Mouse (Mus musculus) bone marrow, adult 2 months (tissue): ENCODE measurements around the gene Tspan2. TPM values are rescaled to one million over a fixed set of nuclear protein-coding genes. Genes with fewer than 3 reads are reported as not detected.
A peak's percentile ranks its signal among the peaks of the same experiment; 100 is the strongest.

Source experiments
- H3K27ac ChIP-seq: fragments of 200-500 bp; 2 replicates; pipeline ENCODE4 v1.5.1; 2012; ENCODE audit warnings: low read depth, mild to moderate bottlenecking, control low read depth, inconsistent platforms, low read length; ENCODE audit not compliant: control insufficient read depth, poor library complexity, insufficient read depth
- H3K4me1 ChIP-seq: fragments of 200-500 bp; 2 replicates; pipeline ENCODE4 v1.6.1; 2011; ENCODE audit warnings: low read length; ENCODE audit not compliant: control insufficient read depth, insufficient read depth
- H3K4me3 ChIP-seq: fragments of 200-500 bp; replicated peaks from 2 replicates; pipeline ENCODE3; 2011; ENCODE audit warnings: mild to moderate bottlenecking, low read depth, low read length, control low read depth; ENCODE audit not compliant: control insufficient read depth
- CTCF ChIP-seq: fragments of 200-500 bp; IDR thresholded peaks from 2 replicates; pipeline ENCODE4 v1.5.1; 2011; ENCODE audit warnings: low read length, control low read depth; ENCODE audit not compliant: control insufficient read depth, insufficient read depth
- POLR2A ChIP-seq: fragments of 200-500 bp; IDR thresholded peaks from 2 replicates; pipeline ENCODE4 v1.6.1; 2011; ENCODE audit warnings: low read depth, mild to moderate bottlenecking, control low read depth, low read length, borderline replicate concordance; ENCODE audit not compliant: control insufficient read depth
- WGBS: fragments of 180-500 bp; shearing (Covaris S2); methylation state at CpG from one replicate; pipeline ENCODE4 v1.1.7; 2018; 5-methylcytosine and 5-hydroxymethylcytosine counted together
- polyA plus RNA-seq: library from polyadenylated mRNA; stranded (reverse); fragments of >200 nt; gene quantifications from 2 replicates; pipeline ENCODE4 v1.2.4, GENCODE M21; 2011; ENCODE audit warnings: low replicate concordance; ENCODE audit not compliant: missing spikeins, insufficient read depth, insufficient read length

The Tspan2 gene
- polyA plus RNA-seq, 1 experiment: 6.6 TPM

- H3K27ac ChIP-seq: no peak overlapping the region
- no peak overlapping the region for H3K4me3 ChIP-seq
- H3K4me1 ChIP-seq: no peaks in the 10 kb centered on the region
- 74% methylated on average over 9 of the region's 9 CpGs for WGBS
- TF ChIP-seq POLR2A: no peak
- no peak for TF ChIP-seq CTCF
Measured at GRCm38 (mm10) chr3:102708599-102708998, 25.7 kb upstream of the Tspan2 start.

DNA sequence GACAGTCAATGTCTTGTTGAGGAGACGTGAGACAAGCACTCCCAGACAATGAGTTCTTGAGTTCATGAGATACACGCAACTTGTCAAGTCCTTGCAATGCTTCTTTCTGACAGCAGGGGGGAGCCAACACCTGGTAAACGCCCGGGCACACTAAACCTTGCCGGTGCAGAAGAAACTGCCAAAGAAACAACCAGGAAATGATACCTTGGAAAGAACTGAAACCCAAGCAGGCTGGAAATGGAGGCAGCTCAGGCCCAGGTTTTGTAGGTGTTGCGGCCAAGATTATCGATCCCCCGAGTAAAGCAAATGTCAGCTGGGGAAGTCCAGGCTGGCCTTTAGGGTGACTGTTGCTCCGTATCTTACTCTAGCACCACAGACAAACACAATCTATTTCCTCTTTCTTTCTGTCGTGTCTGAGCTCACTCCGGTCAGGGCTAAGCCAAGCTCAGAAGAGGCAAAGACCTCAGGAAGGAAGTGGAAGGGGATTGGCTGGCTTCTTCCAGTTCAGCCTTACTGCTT is 19.2 kb upstream of the Tspan2 start:
- H3K4me3 ChIP-seq: peak overlapping the region; percentile 74
- TF ChIP-seq POLR2A: peak; percentile 19; the same call in 1 of the 2 replicates
- TF ChIP-seq CTCF: peak; percentile 80
- peaks cover 1% of the 10 kb centered on the region for H3K4me1 ChIP-seq
- peak overlapping the region; percentile 91 for H3K27ac ChIP-seq
- WGBS: 1% methylated on average over 11 of the region's 11 CpGs

DNA sequence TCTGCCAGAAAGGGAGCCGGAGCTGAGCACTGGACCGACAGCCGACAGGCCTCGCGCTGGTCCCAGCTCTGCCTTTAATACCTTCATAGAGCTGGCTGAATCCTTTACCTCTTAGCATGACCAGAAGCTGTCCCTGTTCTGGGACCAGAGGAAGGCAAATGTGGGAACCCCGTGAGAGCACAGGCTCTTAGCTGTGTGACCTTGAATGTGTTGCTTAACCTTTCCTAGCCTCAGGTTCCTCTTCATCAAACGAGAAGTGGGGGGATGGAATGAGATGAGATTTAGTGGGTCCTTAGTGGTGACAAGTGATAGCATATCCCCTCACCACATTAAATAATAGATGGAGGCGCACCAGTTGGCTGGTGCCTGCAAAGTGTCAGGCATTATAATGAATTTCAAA is 18.5 kb upstream of the Tspan2 start:
- WGBS: 64% methylated on average over 8 of the region's 8 CpGs

GRCm38 (mm10) chr3:102717586-102718285 is 16.6 kb upstream of the Tspan2 start:
- Histone ChIP-seq H3K4me1 (peaks cover 1% of the 10 kb centered on the region), H3K4me3 (no peak overlapping the region), H3K27ac (no peak overlapping the region)
- TF ChIP-seq POLR2A (no peak), CTCF (no peak)
- WGBS: 85% methylated on average over 3 of the region's 3 CpGs

More for the DNA sequence above, 18.5 kb upstream of the Tspan2 start:
- Histone ChIP-seq H3K4me1 (peaks cover 1% of the 10 kb centered on the region), H3K4me3 (no peak overlapping the region), H3K27ac (peak overlapping the region; percentile 81)
- TF ChIP-seq CTCF: no peak
- no peak for TF ChIP-seq POLR2A

DNA sequence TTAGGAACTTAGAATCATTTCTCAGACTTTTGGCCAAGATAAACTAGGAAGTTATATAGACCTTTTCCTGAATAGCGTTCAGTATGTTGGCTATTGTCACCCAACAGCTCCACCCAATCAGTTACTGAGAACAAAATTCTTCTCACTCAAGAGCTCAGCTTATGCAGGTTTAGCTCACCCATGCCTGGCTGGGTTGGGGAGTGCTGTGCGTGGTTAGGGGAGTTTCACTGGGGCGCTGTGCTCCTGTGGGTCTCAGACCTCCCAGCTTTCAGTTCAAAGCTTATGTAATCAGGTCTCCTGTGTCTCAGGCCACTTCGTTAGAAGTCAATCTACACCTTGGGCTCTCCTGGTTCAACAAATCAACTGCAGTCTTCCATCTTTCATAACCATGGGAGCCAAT is 11.2 kb upstream of the Tspan2 start:
- Histone ChIP-seq H3K4me1 (peaks cover 6% of the 10 kb centered on the region), H3K4me3 (no peak overlapping the region), H3K27ac (no peak overlapping the region)
- TF ChIP-seq CTCF: no peak
- no peak for TF ChIP-seq POLR2A
- WGBS: 23% methylated on average over 4 of the region's 4 CpGs

DNA sequence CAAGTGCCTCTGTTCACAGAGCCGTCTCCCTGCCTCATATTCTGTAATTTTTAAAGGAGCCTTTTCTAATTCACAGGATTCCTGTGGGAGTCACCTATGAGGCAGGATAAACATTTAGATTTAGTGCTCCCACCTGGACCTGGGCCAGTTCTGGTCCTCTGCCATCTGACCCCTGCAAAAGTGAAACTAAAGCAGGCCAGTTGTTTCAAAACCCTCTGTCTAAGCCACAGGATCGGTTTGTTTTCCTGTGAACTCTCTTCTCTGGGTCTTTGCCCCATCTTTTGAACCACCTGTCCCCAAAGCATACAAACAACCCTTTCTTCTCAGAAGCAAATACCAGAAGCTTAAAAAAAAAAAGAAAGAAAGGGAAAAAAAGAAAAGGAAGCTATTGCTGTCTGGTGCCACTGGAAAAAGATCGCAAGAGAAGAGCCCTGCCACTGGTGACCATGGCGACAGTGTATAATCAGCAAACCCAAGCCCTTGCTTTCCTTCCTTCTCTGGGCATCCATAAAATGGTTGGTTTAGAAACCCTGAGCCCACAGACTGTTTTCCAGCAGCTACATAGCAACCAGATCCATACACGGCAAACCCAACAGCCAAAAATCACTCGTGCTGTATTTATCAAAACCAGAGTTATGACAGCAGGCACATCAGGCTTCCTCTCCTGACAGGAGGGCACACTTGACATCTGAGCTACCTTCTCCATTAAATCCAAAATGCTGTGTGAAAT is 10.3 kb upstream of the Tspan2 start:
- H3K4me3 ChIP-seq: peak overlapping the region; percentile 1
- H3K4me1 ChIP-seq: peaks cover 6% of the 10 kb centered on the region
- H3K27ac ChIP-seq: peak overlapping the region; percentile 42; the same call in 1 of the 2 replicates
- TF ChIP-seq CTCF (no peak), POLR2A (no peak)
- 4% methylated on average over 6 of the region's 6 CpGs for WGBS

DNA sequence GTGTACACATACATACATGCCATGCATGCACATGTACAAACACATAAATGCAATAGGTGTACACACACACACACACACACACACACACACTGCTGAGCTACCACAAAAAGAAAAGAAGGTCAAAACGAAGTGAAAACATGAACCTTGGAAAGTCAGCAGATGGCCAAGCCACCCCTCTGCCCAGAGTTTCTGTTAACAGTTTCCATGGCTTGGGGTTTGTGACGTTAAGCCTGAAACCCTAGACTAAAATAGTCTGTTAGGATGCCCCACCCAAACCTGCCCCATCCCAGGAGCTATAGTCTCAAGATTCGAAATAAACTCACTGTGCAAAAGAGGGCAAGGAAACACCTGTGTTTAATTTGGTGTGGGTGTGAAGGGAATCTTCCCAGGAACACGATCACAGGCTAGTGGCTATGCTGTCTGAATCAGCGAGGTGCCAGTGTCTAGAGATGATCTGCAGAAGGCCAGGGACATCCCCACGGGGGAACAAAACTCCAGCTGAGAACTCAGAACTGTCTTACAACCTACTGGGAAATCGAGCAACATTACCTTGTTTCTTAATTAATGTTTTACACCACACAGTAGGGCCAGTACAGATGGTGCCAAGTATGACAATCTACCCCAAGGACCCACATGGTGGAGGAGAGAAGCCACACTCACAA is 9.4 kb upstream of the Tspan2 start:
- H3K27ac ChIP-seq: peak overlapping the region; percentile 48
- TF ChIP-seq CTCF (no peak), POLR2A (no peak)
- no peak overlapping the region for H3K4me3 ChIP-seq
- peaks cover 7% of the 10 kb centered on the region for H3K4me1 ChIP-seq
- 20% methylated on average over 7 of the region's 7 CpGs for WGBS

- Histone ChIP-seq H3K4me1 (peaks cover 7% of the 10 kb centered on the region), H3K4me3 (no peak overlapping the region), H3K27ac (no peak overlapping the region)
- TF ChIP-seq CTCF: no peak
- no peak for TF ChIP-seq POLR2A
- WGBS: 54% methylated on average over 5 of the region's 5 CpGs
Measured at GRCm38 (mm10) chr3:102729416-102729815, 4.9 kb upstream of the Tspan2 start.
